Mouse (Mus musculus): Measurements from ENCODE around the gene Vsig8.

DNA sequence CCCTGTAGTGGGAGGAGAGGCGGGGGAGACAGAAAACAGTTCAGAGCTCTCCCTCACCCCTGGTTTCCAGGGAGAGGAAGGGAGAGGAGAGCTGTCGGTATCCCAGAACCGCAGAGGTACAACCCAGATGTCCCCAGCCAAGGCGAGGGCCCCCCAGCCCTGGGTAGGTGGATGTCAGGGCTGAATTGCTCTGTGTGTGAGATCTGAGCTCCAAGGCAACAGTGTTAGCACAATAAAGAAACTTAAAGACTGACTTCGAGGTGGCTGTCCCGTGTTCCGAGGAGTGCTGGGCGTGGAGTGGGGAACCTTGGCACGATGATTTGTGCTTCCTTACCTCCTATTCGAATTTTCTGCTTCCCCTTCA, 7.7 kb downstream of the Vsig8 start:
- TF ChIP-seq CTCF (IDR thresholded peaks at IDR 0.05; ENCODE audit: control insufficient read depth, insufficient read depth, insufficient read length) = no peak
- TF ChIP-seq USF1 (IDR thresholded peaks at IDR 0.05; ENCODE audit: low read depth) = no peak
- TF ChIP-seq MAX (IDR thresholded peaks at IDR 0.05) = no peak
